Mouse (Mus musculus) layer of hippocampus, postnatal 10 days (tissue): ENCODE measurements around the gene Chst5. TPM values are rescaled to one million over a fixed set of nuclear protein-coding genes. Genes with fewer than 3 reads are reported as not detected.
"Not testable (repeated sequence)": the region's sequence is repeated elsewhere in the genome, so short reads cannot be mapped to it uniquely, and the experiment has no call there.

Experiments used
- DNase-seq, 2 experiments: peaks; one replicate each; pipeline ENCODE4 v3.0.0; 2021; ENCODE audit warnings: low spot score in 2 of 2
- total RNA-seq, 2 experiments: library from RNA; stranded (reverse); gene quantifications; 2 replicates each; pipeline ENCODE4 v1.2.3; 2021

Gene Chst5
- total RNA-seq, 2 experiments from 2014 or later: 0.48 to 0.89 TPM

DNA sequence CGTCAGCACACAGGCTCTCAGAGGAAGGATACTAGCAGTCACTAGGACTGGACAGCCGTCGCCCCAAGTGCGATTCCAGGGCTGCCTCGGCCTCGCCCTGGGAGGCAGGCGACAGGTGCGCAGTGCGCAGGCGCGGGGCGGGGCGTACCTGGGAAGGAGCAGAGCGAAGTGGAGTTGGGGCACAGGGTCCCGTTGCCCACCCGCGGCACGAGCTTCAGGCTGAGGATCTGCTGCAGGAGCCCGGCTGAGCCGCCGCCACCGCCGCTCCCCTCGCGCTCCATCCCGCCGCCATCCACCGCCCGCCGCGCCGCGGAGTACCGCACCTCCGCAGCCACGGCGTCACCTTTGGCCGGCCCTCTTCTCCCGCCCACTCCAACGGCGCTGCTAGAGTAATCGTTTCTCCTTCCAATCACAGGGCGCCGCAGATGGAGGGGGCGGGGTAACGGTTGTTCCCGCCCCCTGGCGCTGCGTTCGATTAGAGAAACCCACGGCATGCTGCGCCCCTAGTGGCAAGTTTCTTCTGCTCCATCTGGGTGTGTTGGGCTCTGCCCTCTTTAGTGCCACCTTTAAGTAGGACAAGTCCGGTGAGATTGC is 33.8 kb downstream of the Chst5 start, which contains the start of gene Tmem170:
TSS of gene Tmem170 (minus strand) at position 396 of the 594 bp plus-strand sequence.
- DNase-seq: peak; percentile 97 to 98

DNA sequence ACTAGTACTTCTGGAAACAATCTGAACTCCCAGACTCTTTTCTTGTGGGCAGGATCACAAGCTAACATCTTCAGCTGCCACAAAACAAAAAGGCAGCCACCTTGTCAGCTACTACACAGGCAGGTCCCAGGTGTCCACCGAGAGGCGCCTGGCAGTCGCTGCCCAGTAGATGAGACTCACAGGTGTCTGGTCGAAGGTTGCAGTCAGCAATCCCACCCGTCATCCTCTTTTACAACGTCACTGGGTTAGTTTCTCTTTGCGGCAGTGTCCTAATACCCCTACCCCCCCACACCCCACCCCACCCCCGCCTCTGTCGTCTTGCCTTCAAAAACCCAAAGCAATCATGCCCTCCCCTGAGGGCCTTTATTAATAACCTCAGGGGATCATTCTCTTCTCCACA is 34.5 kb downstream of the Chst5 start:
- DNase-seq: no peak

GRCm38 (mm10) chr8:111871278-111871677 is 39.0 kb downstream of the Chst5 start:
- DNase-seq: no peak

GRCm38 (mm10) chr8:111870379-111870778 is 39.9 kb downstream of the Chst5 start:
- DNase-seq: no peak

GRCm38 (mm10) chr8:111868664-111869063 is 41.6 kb downstream of the Chst5 start:
- DNase-seq: no peak

DNA sequence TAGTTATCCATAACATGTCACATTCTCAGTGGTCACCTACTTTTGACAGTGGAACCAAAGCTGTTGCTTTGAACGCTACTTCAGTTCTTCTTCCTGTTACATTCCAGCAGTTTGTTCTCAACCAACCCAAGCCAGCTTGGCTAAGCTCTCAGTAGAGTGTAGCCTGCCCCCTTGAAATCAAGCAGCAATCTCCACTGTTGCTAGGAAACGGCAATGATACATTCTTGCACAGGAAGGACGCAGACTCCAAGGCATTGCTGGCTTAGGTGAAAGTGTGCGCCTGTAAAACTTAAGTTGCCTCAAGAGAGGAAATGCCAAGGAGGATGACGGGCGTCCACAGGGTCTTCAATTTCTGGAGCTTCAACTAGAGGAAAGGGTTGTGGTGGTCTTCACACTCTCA is 44.4 kb downstream of the Chst5 start:
- no peak for DNase-seq

- DNase-seq: no peak
Measured at GRCm38 (mm10) chr8:111865130-111865852, 45.0 kb downstream of the Chst5 start.

DNA sequence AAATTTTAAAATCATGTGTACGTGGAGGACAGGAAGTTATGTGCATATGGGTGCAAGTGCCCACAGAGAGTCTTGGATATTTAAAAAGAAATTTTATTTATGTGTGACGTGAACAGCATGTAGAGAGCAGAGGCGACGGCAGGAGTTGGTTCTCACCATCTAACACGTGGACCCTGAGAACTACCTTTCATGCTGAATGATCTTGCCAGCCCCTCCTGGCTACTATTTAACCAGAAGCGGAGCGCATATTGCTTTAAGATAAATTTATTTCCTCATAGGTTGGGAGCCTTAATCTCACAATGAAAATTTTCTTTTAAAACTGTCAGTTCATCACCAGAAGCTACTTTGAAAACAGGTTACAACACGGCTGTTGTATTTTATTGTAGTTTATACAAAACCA is 45.6 kb downstream of the Chst5 start:
- DNase-seq: no peak

DNA sequence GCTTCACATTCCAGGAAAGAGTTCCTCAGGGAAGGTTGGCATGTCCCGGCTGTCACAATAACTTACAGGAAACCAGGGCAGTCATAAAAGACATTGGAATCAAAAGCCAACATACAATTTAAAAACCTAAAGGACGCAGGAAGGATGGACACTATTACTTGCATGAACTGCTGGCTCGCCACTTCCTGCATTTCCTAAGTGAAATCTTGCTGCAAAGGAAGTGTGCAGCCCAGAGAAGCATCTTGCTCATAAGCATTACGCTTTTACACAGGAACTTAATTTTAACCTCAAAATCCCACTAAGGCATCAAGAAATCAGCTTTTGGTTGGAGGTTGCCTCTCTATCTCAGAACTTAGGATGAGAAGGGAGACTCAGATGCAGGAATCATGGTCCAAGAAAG is 47.0 kb downstream of the Chst5 start:
- no peak for DNase-seq

DNA sequence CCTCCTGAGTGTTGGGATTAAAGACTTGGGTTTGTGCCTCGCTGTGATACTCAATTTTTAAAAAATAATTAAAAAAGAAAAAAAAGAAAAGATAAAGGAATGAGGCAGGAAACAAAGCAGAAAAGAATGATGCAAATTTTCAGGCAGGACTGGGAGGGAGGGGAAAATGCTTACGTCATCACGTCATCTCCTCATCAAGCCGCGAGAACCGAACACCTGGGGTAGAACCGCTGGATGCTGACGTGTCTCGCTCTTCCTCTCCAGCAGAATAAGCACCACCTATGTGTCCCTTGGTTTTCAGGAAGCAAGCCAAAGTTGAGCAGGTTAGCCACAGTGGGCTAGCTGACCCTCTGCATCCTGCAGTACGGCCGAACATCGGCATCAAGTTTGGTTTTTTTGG is 54.3 kb downstream of the Chst5 start:
- DNase-seq: no peak

DNA sequence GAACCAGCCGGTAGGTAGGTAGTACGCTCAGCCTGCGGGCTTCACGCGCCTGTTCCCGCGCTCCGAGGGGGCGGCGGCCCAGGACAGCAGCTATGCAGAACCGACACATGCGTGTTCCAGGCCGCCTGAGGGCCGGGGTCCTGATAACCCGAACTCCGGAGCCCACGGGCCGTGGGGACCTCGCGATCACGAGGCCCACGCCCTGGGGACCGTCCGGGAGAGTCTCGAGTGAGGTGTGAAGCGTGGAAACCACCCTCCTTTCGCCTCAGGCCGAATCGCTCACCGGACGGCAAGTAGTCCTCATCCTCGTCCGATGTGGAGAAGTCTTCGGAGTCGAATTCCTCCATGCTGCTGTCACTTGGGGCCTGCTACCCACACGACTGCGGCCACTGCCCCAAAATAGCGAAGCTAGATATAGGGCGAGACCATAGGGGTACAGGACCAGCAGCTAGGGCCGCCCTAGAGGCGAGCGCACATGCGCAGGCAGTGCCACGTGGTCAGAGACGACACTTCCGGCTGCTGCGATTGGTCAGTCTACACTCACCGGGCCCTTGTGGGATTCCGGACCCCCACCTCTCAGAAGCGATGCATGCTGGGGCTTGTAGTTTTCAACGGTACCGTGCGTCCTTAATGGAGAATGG is 56.3 kb downstream of the Chst5 start, which contains the start of gene Cfdp1:
TSS of gene Cfdp1 (minus strand) at position 431 of the 641 bp plus-strand sequence.
- peak; percentile 92 to 94 for DNase-seq

GRCm38 (mm10) chr8:111853219-111853618 is 57.0 kb downstream of the Chst5 start:
- not testable (repeated sequence) for DNase-seq

DNA sequence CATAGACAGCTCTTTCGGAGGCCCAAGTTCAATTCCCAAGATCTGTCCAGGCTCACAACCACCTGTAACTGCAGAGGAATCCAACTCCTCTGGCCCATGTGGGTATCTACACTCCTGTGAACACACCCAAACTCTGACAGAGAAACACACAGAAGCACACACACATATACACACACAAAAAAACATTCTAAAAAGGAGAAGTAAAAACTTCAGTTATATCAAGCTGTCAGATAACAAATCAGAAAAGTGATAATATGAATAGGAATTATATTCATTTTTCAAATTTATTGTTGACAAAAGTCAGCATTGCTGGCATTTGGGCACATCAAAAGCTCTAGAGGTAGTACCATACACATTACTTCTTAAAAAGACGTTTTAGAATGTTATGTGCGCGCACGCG is 63.5 kb downstream of the Chst5 start:
- no peak for DNase-seq

Other genes starting within 250 kb of the Chst5 start
- gene Ctrb1, start 219.4 kb downstream of the Chst5 start, total RNA-seq: not detected
- gene Bcar1, start 166.6 kb downstream of the Chst5 start, total RNA-seq: 10 to 100 TPM; 60.1 to 62.6 TPM
- 100 to 1,000 TPM; 100 to 101 TPM for gene Cfdp1, start 56.2 kb downstream of the Chst5 start, total RNA-seq
- gene Tmem170, start 33.7 kb downstream of the Chst5 start, total RNA-seq: 1 to 10 TPM; 3.4 to 4.1 TPM
- gene Tmem231, start 23.4 kb upstream of the Chst5 start, total RNA-seq: 10 to 100 TPM in 1 of 2 experiments, 1 to 10 TPM in 1; 9.8 to 10.1 TPM
- 100 to 1,000 TPM; 193 to 198 TPM for gene Gabarapl2, start 30.3 kb upstream of the Chst5 start, total RNA-seq
- 1 to 10 TPM; 5.0 to 5.2 TPM for gene Adat1, start 81.9 kb upstream of the Chst5 start, total RNA-seq
- 10 to 100 TPM; 83.3 to 96.7 TPM for gene Kars, start 100.9 kb upstream of the Chst5 start, total RNA-seq
- gene Terf2ip, start 101.0 kb upstream of the Chst5 start, total RNA-seq: 10 to 100 TPM; 37.1 to 37.9 TPM
- not detected for gene Gm6793, start 104.6 kb upstream of the Chst5 start, total RNA-seq